Mouse (Mus musculus): ENCODE data around the gene Plpp2. TPM values are rescaled to one million over a fixed set of nuclear protein-coding genes. Genes with fewer than 3 reads are reported as not detected.

Plpp2 gene
- polyA plus RNA-seq, 1 experiment from 2014 or later = 21.9 TPM

DNA sequence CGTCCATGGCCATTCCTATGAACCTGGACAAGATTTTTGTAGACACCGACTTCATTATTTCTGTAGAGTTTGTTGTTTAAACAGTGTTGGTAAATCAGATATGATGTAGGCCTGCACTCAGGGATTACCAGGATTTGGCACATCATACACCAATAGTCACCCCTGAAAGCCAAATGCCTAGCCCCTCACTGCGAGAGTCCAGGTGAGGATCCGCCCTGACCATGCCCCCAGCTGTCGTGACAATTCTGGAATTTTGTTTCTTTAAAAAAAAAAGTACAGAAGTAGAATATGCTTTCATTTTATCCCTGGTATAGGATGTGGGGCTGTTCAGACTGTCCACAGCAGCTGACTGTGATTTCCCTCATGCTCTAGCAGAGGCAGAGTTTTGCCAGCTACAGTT is 36.3 kb upstream of the Plpp2 start:
- Histone ChIP-seq H3K27ac (replicated peaks) (no peak overlapping the region), H3K4me2 (no peak overlapping the region), H3K9me3 (0 out of 2 replicates have a peak, but pooled peaks cover under 1% of the 10 kb centered on the region), H3K27me3 (no peaks in the 10 kb centered on the region), H3K4me1 (replicated peaks) (no peaks in the 10 kb centered on the region), H3K4me3 (no peak overlapping the region), H3K36me3 (no peaks in the 10 kb centered on the region), H3K9ac (no peak overlapping the region)
- no peak for ATAC-seq (ENCODE audit: low FRiP score, low read depth)
- WGBS = 91% methylated on average over 5 of the region's 5 CpGs

- H3K4me1 ChIP-seq (replicated peaks) = peaks cover 5% of the 10 kb centered on the region; the same call in 1 of the 2 replicates
- no peak overlapping the region for H3K27ac ChIP-seq (replicated peaks)
- H3K9ac ChIP-seq = no peak overlapping the region
- no peak overlapping the region for H3K4me3 ChIP-seq
- no peak overlapping the region for H3K4me2 ChIP-seq
- H3K9me3 ChIP-seq = 0 out of 2 replicates have a peak, but pooled peaks cover under 1% of the 10 kb centered on the region
- no peaks in the 10 kb centered on the region for H3K36me3 ChIP-seq
- no peaks in the 10 kb centered on the region for H3K27me3 ChIP-seq
- no peak for ATAC-seq (ENCODE audit: low FRiP score, low read depth)
- 91% methylated on average over 2 of the region's 2 CpGs for WGBS
These were observed 26.1 kb upstream of the Plpp2 start for GRCm38 (mm10) chr10:79559716-79560115.

GRCm38 (mm10) chr10:79557496-79557895 is 23.9 kb upstream of the Plpp2 start:
- Histone ChIP-seq H3K27ac (replicated peaks) (no peak overlapping the region), H3K4me1 (replicated peaks) (peaks cover 23% of the 10 kb centered on the region), H3K4me3 (no peak overlapping the region), H3K27me3 (no peaks in the 10 kb centered on the region), H3K9me3 (no peaks in the 10 kb centered on the region), H3K4me2 (no peak overlapping the region), H3K36me3 (no peaks in the 10 kb centered on the region), H3K9ac (no peak overlapping the region)
- ATAC-seq (ENCODE audit: low FRiP score, low read depth) = no peak
- 96% methylated on average over 5 of the region's 5 CpGs for WGBS

GRCm38 (mm10) chr10:79556951-79557350 is 23.4 kb upstream of the Plpp2 start:
- 98% methylated on average over 5 of the region's 5 CpGs for WGBS
- ATAC-seq (ENCODE audit: low FRiP score, low read depth) = no peak
- Histone ChIP-seq H3K27ac (replicated peaks) (no peak overlapping the region), H3K4me2 (no peak overlapping the region), H3K4me1 (replicated peaks) (peaks cover 24% of the 10 kb centered on the region), H3K36me3 (no peaks in the 10 kb centered on the region), H3K4me3 (no peak overlapping the region), H3K9ac (no peak overlapping the region), H3K27me3 (no peaks in the 10 kb centered on the region), H3K9me3 (no peaks in the 10 kb centered on the region)

DNA sequence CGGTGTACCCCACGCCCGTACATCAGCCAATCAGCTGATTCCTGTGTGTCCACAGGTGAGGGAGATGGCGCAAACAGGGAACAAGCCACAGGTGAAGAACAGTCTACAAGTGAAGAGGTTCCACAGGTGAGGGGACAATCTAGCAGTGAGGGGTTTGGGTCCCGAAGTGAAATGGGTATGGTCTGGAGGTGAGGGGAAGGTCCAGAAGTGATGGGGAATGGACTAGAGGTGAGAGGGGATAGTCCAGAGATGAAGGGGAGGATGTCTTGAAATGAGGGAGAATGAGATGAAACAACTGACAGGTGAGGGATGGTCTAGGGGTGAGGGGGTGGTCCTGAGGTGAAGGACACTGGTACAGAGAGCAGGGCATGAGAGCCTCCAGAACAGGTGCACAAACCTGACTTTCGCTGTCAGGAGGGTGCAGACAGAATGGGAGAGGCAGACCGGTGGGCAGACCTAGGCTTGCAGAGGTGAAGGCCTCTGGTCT is 21.7 kb upstream of the Plpp2 start:
- WGBS = 26% methylated on average over 7 of the region's 7 CpGs
- Histone ChIP-seq H3K4me2 (peak overlapping the region; percentile 87), H3K27me3 (no peaks in the 10 kb centered on the region), H3K36me3 (no peaks in the 10 kb centered on the region), H3K9me3 (no peaks in the 10 kb centered on the region), H3K9ac (peak overlapping the region; percentile 78), H3K27ac (replicated peaks) (no peak overlapping the region), H3K4me1 (replicated peaks) (peaks cover 24% of the 10 kb centered on the region), H3K4me3 (peak overlapping the region; percentile 90)
- peak; percentile 28 for ATAC-seq (ENCODE audit: low FRiP score, low read depth)

DNA sequence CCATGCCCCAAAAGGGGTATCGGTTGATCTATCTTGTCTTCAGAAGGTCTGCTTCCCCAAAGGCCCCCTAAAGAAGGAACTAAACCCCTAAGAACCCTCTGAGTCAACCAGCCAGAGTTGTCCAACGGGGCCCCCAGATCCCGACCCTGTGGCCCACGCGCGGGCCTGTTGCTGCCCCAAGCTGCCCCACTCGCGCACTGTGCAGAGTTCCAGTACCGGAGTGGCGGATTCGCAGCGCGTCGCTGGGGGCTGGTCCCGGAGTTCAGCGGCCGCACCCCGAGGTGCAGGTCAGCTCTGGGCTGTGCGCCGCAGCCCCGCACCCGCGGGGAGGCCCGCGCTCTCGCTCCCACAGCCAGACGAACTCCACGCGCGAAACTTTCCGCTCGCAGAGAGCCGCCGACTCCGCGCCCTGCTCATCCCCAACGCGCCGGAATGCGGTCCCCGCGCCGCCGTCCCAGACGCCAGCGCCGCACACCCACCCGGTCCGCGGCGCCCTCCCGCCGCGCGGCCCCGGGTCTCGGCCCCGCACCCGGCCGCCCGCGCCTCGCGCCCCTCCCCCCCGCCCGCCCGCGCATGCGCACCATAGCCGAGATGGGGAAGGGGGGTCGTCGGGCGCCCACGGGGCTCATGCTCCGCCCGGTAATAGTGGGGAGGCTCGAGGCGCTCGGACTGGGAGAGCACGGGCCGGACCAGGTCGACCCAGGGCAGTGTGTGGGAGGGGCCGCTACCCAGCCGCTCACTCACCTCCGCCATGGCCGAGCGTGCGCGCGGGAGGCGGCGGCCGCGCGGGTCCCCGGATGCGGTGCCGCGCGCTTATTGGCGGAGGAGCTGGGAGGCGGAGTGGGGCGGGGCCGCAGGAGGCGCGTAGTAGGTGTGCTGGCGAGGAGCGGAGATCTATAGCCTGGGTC is 21.0 kb upstream of the Plpp2 start, which contains the start of gene Mier2:
Mier2 (minus strand) TSS at position 870 of the 908 bp plus-strand sequence.
- peak; percentile 90 for ATAC-seq (ENCODE audit: low FRiP score, low read depth)
- Histone ChIP-seq H3K4me3 (peak within 1 kb of the TSS; percentile 90), H3K27ac (replicated peaks) (peak within 1 kb of the TSS; percentile 76), H3K27me3 (no peaks in the 10 kb centered on the region), H3K4me1 (replicated peaks) (peaks cover 24% of the 10 kb centered on the region), H3K9ac (peak within 1 kb of the TSS; percentile 78), H3K4me2 (peak within 1 kb of the TSS; percentile 87), H3K36me3 (peaks cover 2% of the 10 kb centered on the region; the same call in 1 of the 2 replicates), H3K9me3 (no peaks in the 10 kb centered on the region)
- 2% methylated on average over 100 of the region's 108 CpGs for WGBS

- ATAC-seq (ENCODE audit: low FRiP score, low read depth) = no peak
- peak overlapping the region; percentile 90 for H3K4me3 ChIP-seq
- WGBS = 33% methylated on average over 10 of the region's 10 CpGs
- no peaks in the 10 kb centered on the region for H3K27me3 ChIP-seq
- H3K9me3 ChIP-seq = no peaks in the 10 kb centered on the region
- H3K9ac ChIP-seq = peak overlapping the region; percentile 78; the same call in 1 of the 2 replicates
- peaks cover 24% of the 10 kb centered on the region for H3K4me1 ChIP-seq (replicated peaks)
- H3K27ac ChIP-seq (replicated peaks) = no peak overlapping the region
- peak overlapping the region; percentile 87 for H3K4me2 ChIP-seq
- H3K36me3 ChIP-seq = peaks cover 11% of the 10 kb centered on the region
These were observed 20.1 kb upstream of the Plpp2 start for GRCm38 (mm10) chr10:79553691-79554090.

- Histone ChIP-seq H3K4me2 (peak overlapping the region; percentile 87), H3K4me1 (replicated peaks) (peaks cover 24% of the 10 kb centered on the region), H3K9me3 (no peaks in the 10 kb centered on the region), H3K36me3 (peaks cover 16% of the 10 kb centered on the region), H3K9ac (no peak overlapping the region), H3K27ac (replicated peaks) (no peak overlapping the region), H3K27me3 (no peaks in the 10 kb centered on the region), H3K4me3 (no peak overlapping the region)
- WGBS = 88% methylated on average over 6 of the region's 6 CpGs
- ATAC-seq (ENCODE audit: low FRiP score, low read depth) = no peak
These were observed 19.6 kb upstream of the Plpp2 start for GRCm38 (mm10) chr10:79553176-79553575.

DNA sequence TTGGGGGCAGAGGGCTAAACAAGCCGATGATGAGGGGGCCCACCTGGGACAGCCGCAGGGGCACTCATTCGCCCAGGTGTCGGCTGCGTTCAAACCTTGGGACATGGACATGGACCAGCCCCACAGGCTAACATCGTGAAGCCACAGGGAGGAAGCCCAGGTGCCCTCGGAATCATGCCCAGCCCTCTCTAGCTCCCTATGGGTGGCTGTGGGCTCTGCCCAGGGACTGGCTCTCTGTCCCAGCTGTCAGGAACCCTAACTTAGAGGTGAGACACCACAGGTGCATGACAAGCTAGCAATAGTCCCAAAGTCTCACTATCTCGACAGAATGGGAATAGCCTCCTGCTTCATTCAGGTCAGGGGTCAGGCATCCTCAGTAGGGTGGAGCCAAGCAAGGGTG is 18.9 kb upstream of the Plpp2 start:
- ATAC-seq (ENCODE audit: low FRiP score, low read depth) = no peak
- Histone ChIP-seq H3K4me1 (replicated peaks) (peaks cover 24% of the 10 kb centered on the region), H3K9me3 (no peaks in the 10 kb centered on the region), H3K27ac (replicated peaks) (no peak overlapping the region), H3K9ac (no peak overlapping the region), H3K4me3 (no peak overlapping the region), H3K27me3 (no peaks in the 10 kb centered on the region), H3K4me2 (no peak overlapping the region), H3K36me3 (peaks cover 22% of the 10 kb centered on the region)
- WGBS = 93% methylated on average over 8 of the region's 8 CpGs

DNA sequence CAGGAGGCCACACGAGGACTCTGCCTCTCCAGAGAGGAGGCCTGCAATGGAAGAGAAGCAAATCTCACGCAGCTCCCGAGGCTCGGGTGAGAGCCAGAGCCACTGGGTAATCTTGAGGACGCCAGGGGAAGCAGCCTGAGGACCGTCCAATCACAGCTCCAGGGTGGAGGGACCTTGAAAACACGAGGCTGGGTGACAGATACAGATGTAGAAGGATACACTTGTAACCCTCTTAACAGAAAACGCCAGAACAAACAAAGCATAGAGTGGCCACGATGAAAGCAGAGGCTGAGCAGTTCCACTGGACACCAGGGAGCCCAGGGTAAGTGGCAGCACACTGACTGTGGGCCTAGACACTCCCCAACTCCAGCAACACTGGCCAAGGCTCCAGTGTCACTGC is 16.8 kb upstream of the Plpp2 start:
- H3K4me1 ChIP-seq (replicated peaks) = peaks cover 20% of the 10 kb centered on the region
- H3K9me3 ChIP-seq = no peaks in the 10 kb centered on the region
- no peaks in the 10 kb centered on the region for H3K27me3 ChIP-seq
- no peak for ATAC-seq (ENCODE audit: low FRiP score, low read depth)
- H3K4me3 ChIP-seq = no peak overlapping the region
- H3K9ac ChIP-seq = no peak overlapping the region
- peaks cover 42% of the 10 kb centered on the region for H3K36me3 ChIP-seq
- 85% methylated on average over 9 of the region's 9 CpGs for WGBS
- no peak overlapping the region for H3K27ac ChIP-seq (replicated peaks)
- no peak overlapping the region for H3K4me2 ChIP-seq

DNA sequence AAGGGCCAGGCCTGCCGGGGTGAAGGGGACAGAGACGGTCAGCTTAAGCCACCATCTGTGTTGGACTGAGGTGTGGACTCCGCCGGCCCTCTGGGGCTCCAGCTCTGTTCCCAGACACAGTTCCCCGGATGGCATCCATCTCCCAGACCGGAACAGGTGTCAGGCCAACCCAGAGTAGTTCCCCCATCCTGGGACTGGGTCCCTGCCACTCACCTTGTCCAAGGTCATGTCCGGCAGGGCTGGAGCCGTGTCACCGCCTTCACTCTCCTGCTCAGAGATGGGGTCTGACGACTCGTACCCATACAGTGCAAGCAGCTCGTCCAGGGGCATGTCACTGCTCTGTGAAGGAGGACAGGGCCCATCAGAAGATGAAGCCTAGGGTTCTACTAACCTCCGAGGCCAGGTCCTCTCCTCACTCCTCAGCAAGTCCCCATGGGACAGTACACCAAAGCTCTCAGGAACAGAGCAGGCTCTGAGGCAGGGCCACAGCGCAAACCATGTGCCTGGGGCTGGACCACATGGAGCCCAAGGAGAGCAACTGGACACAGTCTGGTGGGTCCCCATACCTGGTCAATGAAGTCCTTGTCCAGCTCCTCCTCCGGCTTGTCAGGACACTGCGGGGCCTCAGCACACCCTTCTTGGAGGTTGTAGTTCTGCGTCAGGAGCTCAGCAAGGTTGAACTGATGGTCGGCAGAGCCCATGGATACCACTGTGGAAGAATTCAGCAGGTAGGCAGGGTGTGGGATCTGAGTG is 15.6 kb upstream of the Plpp2 start:
- WGBS = 96% methylated on average over 18 of the region's 18 CpGs
- Histone ChIP-seq H3K4me1 (replicated peaks) (peaks cover 17% of the 10 kb centered on the region), H3K9ac (no peak overlapping the region), H3K4me2 (no peak overlapping the region), H3K4me3 (no peak overlapping the region), H3K27me3 (no peaks in the 10 kb centered on the region), H3K9me3 (no peaks in the 10 kb centered on the region), H3K36me3 (peaks cover 55% of the 10 kb centered on the region), H3K27ac (replicated peaks) (no peak overlapping the region)
- ATAC-seq (ENCODE audit: low FRiP score, low read depth) = no peak

DNA sequence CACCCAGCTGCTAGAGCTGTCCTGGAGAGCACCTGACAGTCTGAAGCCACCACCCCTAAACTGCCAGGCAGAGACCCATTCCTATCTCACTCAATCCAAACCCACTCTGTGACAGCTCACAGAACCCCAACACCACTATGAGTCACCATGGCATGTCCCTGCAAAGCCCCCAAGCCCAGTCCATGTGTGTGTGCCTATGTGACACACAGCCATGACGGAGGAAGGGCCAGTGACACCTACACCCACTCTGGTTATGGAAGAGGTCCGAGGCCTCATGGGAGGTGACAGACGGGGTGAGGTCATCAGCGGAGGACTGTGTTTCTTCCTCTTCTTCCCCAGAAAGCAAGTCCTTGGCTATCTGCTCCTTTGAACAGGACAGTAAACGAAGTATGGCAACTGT is 14.9 kb upstream of the Plpp2 start:
- Histone ChIP-seq H3K9ac (no peak overlapping the region), H3K9me3 (no peaks in the 10 kb centered on the region), H3K4me1 (replicated peaks) (peaks cover 11% of the 10 kb centered on the region), H3K4me3 (no peak overlapping the region), H3K4me2 (no peak overlapping the region), H3K27ac (replicated peaks) (no peak overlapping the region), H3K27me3 (no peaks in the 10 kb centered on the region), H3K36me3 (peaks cover 60% of the 10 kb centered on the region)
- WGBS = 92% methylated on average over 5 of the region's 5 CpGs
- no peak for ATAC-seq (ENCODE audit: low FRiP score, low read depth)
